Mouse (Mus musculus): Measurements from ENCODE around the gene Fuk.

- TF ChIP-seq CTCF (IDR thresholded peaks at IDR 0.05; ENCODE audit: control insufficient read depth, insufficient read depth, low read length) (no peak), POLR2A (IDR thresholded peaks at IDR 0.05; ENCODE audit: borderline replicate concordance, control insufficient read depth, low read depth, low read length) (no peak)
Measured at GRCm38 (mm10) chr8:110911576-110912570, 9.6 kb upstream of the Fuk start.
